Mouse (Mus musculus): Measurements from ENCODE around the gene Mrpl54.

GRCm38 (mm10) chr10:81284719-81285118 is 18.0 kb upstream of the Mrpl54 start:
- TF ChIP-seq CTCF (conservative IDR thresholded peaks at IDR 0.05; ENCODE audit: low read length) (no peak), NANOG (IDR thresholded peaks at IDR 0.05; ENCODE audit: borderline replicate concordance, low read length) (no peak), POU5F1 (IDR thresholded peaks at IDR 0.05; ENCODE audit: borderline replicate concordance, low read length) (no peak)
